Mouse (Mus musculus) bone marrow macrophage, adult 2 months (primary cell): ENCODE measurements around the gene Ksr1. TPM values are rescaled to one million over a fixed set of nuclear protein-coding genes. Genes with fewer than 3 reads are reported as not detected.

ENCODE experiments used
- H3K27ac ChIP-seq: 2 replicates; pipeline ENCODE4 v1.5.1; 2012; ENCODE audit warnings: low read depth, low read length; ENCODE audit not compliant: insufficient read depth
- H3K4me1 ChIP-seq: 2 replicates; pipeline ENCODE4 v1.6.1; 2012; ENCODE audit warnings: low read length; ENCODE audit not compliant: control insufficient read depth, insufficient read depth
- H3K4me3 ChIP-seq: 2 replicates; pipeline ENCODE4 v1.5.1; 2012; ENCODE audit warnings: mild to moderate bottlenecking, low read length, moderate library complexity; ENCODE audit not compliant: insufficient read depth
- CTCF ChIP-seq: IDR thresholded peaks from 2 replicates; pipeline ENCODE4 v1.5.1; 2012; ENCODE audit warnings: low read depth, mild to moderate bottlenecking, low read length, moderate library complexity
- POLR2A ChIP-seq: IDR thresholded peaks from 2 replicates; pipeline ENCODE4 v1.6.1; 2012; ENCODE audit warnings: mild to moderate bottlenecking, low read depth, low read length, borderline replicate concordance
- polyA plus RNA-seq: library from polyadenylated mRNA; stranded (reverse); fragments of >200 nt; gene quantifications from 2 replicates; pipeline ENCODE4 v1.2.4, GENCODE M21; 2012; ENCODE audit not compliant: missing spikeins, insufficient read depth, insufficient read length

The Ksr1 gene
- polyA plus RNA-seq, 1 experiment: 6.0 TPM

GRCm38 (mm10) chr11:79126963-79127362 lies 19.2 kb downstream of the Ksr1 start:
- no peak for TF ChIP-seq CTCF
- no peak for TF ChIP-seq POLR2A
- H3K4me1 ChIP-seq: peaks cover 2% of the 10 kb centered on the region; the same call in 1 of the 2 replicates
- no peak overlapping the region for H3K4me3 ChIP-seq
- H3K27ac ChIP-seq: no peak overlapping the region

GRCm38 (mm10) chr11:79125775-79126174 lies 20.4 kb downstream of the Ksr1 start:
- TF ChIP-seq POLR2A (no peak), CTCF (no peak)
- Histone ChIP-seq H3K4me1 (peaks cover 14% of the 10 kb centered on the region), H3K4me3 (no peak overlapping the region), H3K27ac (no peak overlapping the region)

GRCm38 (mm10) chr11:79122556-79122955 lies 23.7 kb downstream of the Ksr1 start:
- Histone ChIP-seq H3K4me1 (peaks cover 41% of the 10 kb centered on the region), H3K27ac (no peak overlapping the region), H3K4me3 (no peak overlapping the region)
- TF ChIP-seq CTCF (no peak), POLR2A (no peak)

GRCm38 (mm10) chr11:79120087-79120486 lies 26.1 kb downstream of the Ksr1 start:
- no peak overlapping the region for H3K4me3 ChIP-seq
- peaks cover 42% of the 10 kb centered on the region for H3K4me1 ChIP-seq
- H3K27ac ChIP-seq: no peak overlapping the region

GRCm38 (mm10) chr11:79118918-79119377 lies 27.3 kb downstream of the Ksr1 start:
- H3K4me1 ChIP-seq: peaks cover 42% of the 10 kb centered on the region
- no peak overlapping the region for H3K4me3 ChIP-seq
- H3K27ac ChIP-seq: peak overlapping the region; percentile 29
- TF ChIP-seq CTCF (no peak), POLR2A (no peak)

More at GRCm38 (mm10) chr11:79120087-79120486, 26.1 kb downstream of the Ksr1 start:
- TF ChIP-seq POLR2A: no peak
- TF ChIP-seq CTCF: no peak

- TF ChIP-seq CTCF (no peak), POLR2A (no peak)
- H3K4me1 ChIP-seq: peaks cover 48% of the 10 kb centered on the region
- H3K4me3 ChIP-seq: no peak overlapping the region
- H3K27ac ChIP-seq: no peak overlapping the region
These were observed 29.5 kb downstream of the Ksr1 start for GRCm38 (mm10) chr11:79116665-79117064.

- TF ChIP-seq CTCF: no peak
- TF ChIP-seq POLR2A: no peak
- H3K4me3 ChIP-seq: no peak overlapping the region
These were observed 30.5 kb downstream of the Ksr1 start for GRCm38 (mm10) chr11:79115659-79116058.

GRCm38 (mm10) chr11:79114061-79114460 lies 32.1 kb downstream of the Ksr1 start:
- Histone ChIP-seq H3K4me3 (no peak overlapping the region), H3K27ac (no peak overlapping the region), H3K4me1 (peaks cover 23% of the 10 kb centered on the region)
- no peak for TF ChIP-seq CTCF
- TF ChIP-seq POLR2A: no peak

More at GRCm38 (mm10) chr11:79115659-79116058, 30.5 kb downstream of the Ksr1 start:
- Histone ChIP-seq H3K27ac (no peak overlapping the region), H3K4me1 (peaks cover 38% of the 10 kb centered on the region)

GRCm38 (mm10) chr11:79113397-79113796 lies 32.8 kb downstream of the Ksr1 start:
- no peak overlapping the region for H3K27ac ChIP-seq
- no peak overlapping the region for H3K4me3 ChIP-seq
- TF ChIP-seq CTCF (no peak), POLR2A (no peak)
- peaks cover 19% of the 10 kb centered on the region for H3K4me1 ChIP-seq

- H3K4me3 ChIP-seq: no peak overlapping the region
- TF ChIP-seq CTCF: no peak
- no peak for TF ChIP-seq POLR2A
- H3K4me1 ChIP-seq: peaks cover 12% of the 10 kb centered on the region; the same call in 1 of the 2 replicates
- H3K27ac ChIP-seq: no peak overlapping the region
These were observed 33.5 kb downstream of the Ksr1 start for GRCm38 (mm10) chr11:79112559-79113302.
